Mouse (Mus musculus) G1E (cell line): ENCODE data around the gene Btbd2. TPM values are rescaled to one million over a fixed set of nuclear protein-coding genes. Genes with fewer than 3 reads are reported as not detected.

Source experiments
- ATAC-seq: 2 replicates; pipeline ENCODE4 v1.8.0; 2016; ENCODE audit warnings: mild to moderate bottlenecking; ENCODE audit not compliant: insufficient number of reproducible peaks, poor library complexity, low FRiP score, severe bottlenecking; ENCODE audit errors: extremely low read depth
- DNase-seq: peaks from one replicate; pipeline ENCODE4 v3.0.0; 2012; ENCODE audit warnings: low spot score
- H3K27me3 ChIP-seq: 2 replicates; pipeline ENCODE4 v1.6.1; 2012; ENCODE audit warnings: mild to moderate bottlenecking, low read length, inconsistent platforms; ENCODE audit not compliant: insufficient read depth
- H3K36me3 ChIP-seq: replicated peaks from 2 replicates; pipeline ENCODE3; 2012; ENCODE audit warnings: mild to moderate bottlenecking, inconsistent platforms
- H3K4me1 ChIP-seq: 2 replicates; pipeline ENCODE4 v1.6.1; 2012; ENCODE audit warnings: low read depth, low read length, inconsistent platforms, mixed read lengths; ENCODE audit not compliant: insufficient read depth
- H3K4me3 ChIP-seq: 2 replicates; pipeline ENCODE4 v1.5.1; 2012; ENCODE audit warnings: low read depth, mild to moderate bottlenecking, inconsistent platforms, low read length, moderate library complexity, mixed read lengths
- H3K9me3 ChIP-seq: replicated peaks from 2 replicates; pipeline ENCODE4 v1.6.1; 2012; ENCODE audit warnings: inconsistent platforms
- CTCF ChIP-seq: IDR thresholded peaks from 2 replicates; pipeline ENCODE4 v1.5.1; 2012; ENCODE audit warnings: low read depth, low read length, inconsistent platforms, mixed read lengths
- GATA1 ChIP-seq: IDR thresholded peaks from 2 replicates; pipeline ENCODE4 v1.6.1; 2012; ENCODE audit warnings: borderline replicate concordance, low read length, inconsistent platforms, mixed read lengths
- GATA2 ChIP-seq: IDR thresholded peaks from 2 replicates; pipeline ENCODE4 v1.6.1; 2012; ENCODE audit warnings: low read depth, low read length, inconsistent platforms, borderline replicate concordance
- POLR2AphosphoS5 ChIP-seq: IDR thresholded peaks from 2 replicates; pipeline ENCODE4 v1.6.1; 2012; ENCODE audit warnings: low read depth, low read length, inconsistent platforms; ENCODE audit not compliant: insufficient replicate concordance
- TAL1 ChIP-seq: conservative IDR thresholded peaks from 2 replicates; pipeline ENCODE4 v1.6.1; 2012; ENCODE audit warnings: low read depth, low read length, inconsistent platforms, mixed read lengths
- polyA plus RNA-seq: library from polyadenylated mRNA; stranded (reverse); fragments of >175 nt; gene quantifications from 2 replicates; pipeline ENCODE4 v1.2.3, GENCODE M21; 2012
- total RNA-seq, 2 experiments: library from RNA; stranded (forward) in 1 of 2; stranded (reverse) in 1 of 2; fragments of 200-1000 nt in 1 of 2; fragments of >200 nt in 1 of 2; fragmentation: Nextera tagmentation in 1 of 2; gene quantifications; 2 replicates each; pipeline ENCODE4 v1.2.3; 2014 to 2017

Gene Btbd2
- total RNA-seq (2014; fragmentation: Nextera tagmentation) (11.1 and 19.7 TPM in 2 replicates), total RNA-seq (2017) (17.9 and 19.2 TPM in 2 replicates), polyA plus RNA-seq (96.3 and 102 TPM in 2 replicates)

- Histone ChIP-seq H3K4me1 (peaks cover 65% of the 10 kb centered on the region), H3K9me3 (no peaks in the 10 kb centered on the region), H3K27me3 (no peaks in the 10 kb centered on the region), H3K4me3 (peak within 1 kb of the TSS; percentile 99), H3K36me3 (peaks cover 23% of the 10 kb centered on the region)
- no peak for ATAC-seq
- no peak for TF ChIP-seq GATA2
- no peak for TF ChIP-seq CTCF
- DNase-seq = no peak
Measured at GRCm38 (mm10) chr10:80656863-80657623, at the start of gene Btbd2. Btbd2 (minus strand) TSS chr10:80657071.

DNA sequence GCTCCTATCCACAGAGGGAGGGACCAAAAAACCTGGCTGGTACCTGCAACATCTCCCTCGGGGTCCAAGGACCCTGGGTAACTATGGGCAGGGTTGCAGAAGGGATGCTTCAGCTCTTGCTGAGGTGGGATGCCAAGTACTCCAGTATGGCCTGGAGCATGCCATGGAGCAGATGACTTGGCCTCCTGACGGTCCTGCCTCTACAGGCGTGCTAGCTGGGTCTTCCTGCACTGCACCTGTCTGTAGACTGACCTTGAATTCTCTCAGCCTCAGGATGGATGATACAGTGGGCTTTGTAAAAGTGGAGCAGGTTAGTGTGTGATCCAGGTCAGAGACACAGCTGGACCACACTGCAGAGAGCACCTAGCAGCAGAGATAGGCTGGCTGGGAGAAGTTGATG, 48.6 kb upstream of the Btbd2 start:
- Histone ChIP-seq H3K36me3 (peaks cover 71% of the 10 kb centered on the region), H3K27me3 (no peaks in the 10 kb centered on the region), H3K4me1 (peaks cover 46% of the 10 kb centered on the region), H3K4me3 (no peak overlapping the region), H3K9me3 (no peaks in the 10 kb centered on the region)
- ATAC-seq = no peak
- TF ChIP-seq POLR2AphosphoS5 (no peak), CTCF (no peak), TAL1 (no peak), GATA1 (no peak), GATA2 (no peak)
- DNase-seq = no peak

- Histone ChIP-seq H3K4me1 (peaks cover 50% of the 10 kb centered on the region), H3K36me3 (peaks cover 67% of the 10 kb centered on the region), H3K27me3 (no peaks in the 10 kb centered on the region), H3K4me3 (no peak overlapping the region), H3K9me3 (no peaks in the 10 kb centered on the region)
- DNase-seq = no peak
- ATAC-seq = no peak
- TF ChIP-seq GATA1 (no peak), TAL1 (no peak), GATA2 (no peak), CTCF (no peak), POLR2AphosphoS5 (no peak)
Measured at GRCm38 (mm10) chr10:80705033-80705432, 48.2 kb upstream of the Btbd2 start.

- Histone ChIP-seq H3K36me3 (peaks cover 66% of the 10 kb centered on the region), H3K4me1 (peaks cover 57% of the 10 kb centered on the region), H3K9me3 (no peaks in the 10 kb centered on the region), H3K4me3 (no peak overlapping the region), H3K27me3 (no peaks in the 10 kb centered on the region)
- DNase-seq = no peak
- no peak for ATAC-seq
- no peak for TF ChIP-seq TAL1
- TF ChIP-seq GATA2 = no peak
- TF ChIP-seq POLR2AphosphoS5 = no peak
- TF ChIP-seq GATA1 = no peak
- no peak for TF ChIP-seq CTCF
Measured at GRCm38 (mm10) chr10:80704418-80704817, 47.5 kb upstream of the Btbd2 start.

DNA sequence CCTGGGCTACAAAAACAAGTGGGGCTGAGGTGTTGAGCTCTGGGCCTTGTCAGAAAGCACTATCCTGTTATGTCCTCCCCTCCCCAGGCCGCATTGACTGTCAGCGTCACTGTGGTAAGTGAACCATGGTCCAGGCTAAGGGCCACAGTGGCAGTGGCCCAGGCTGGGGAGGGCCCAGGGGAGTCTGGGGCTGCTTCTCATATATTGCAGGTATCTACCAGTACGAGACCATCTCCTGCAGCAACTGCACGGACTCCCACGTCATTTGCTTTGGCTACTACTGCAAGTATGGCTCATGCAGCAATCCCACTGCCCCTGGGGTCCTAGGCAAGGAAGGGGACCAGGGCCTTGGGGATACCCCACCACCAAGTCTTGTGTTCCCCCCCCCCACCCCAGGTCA, 46.8 kb upstream of the Btbd2 start:
- Histone ChIP-seq H3K4me1 (peaks cover 64% of the 10 kb centered on the region), H3K4me3 (peak overlapping the region; percentile 75; the same call in 1 of the 2 replicates), H3K9me3 (no peaks in the 10 kb centered on the region), H3K27me3 (no peaks in the 10 kb centered on the region), H3K36me3 (peaks cover 65% of the 10 kb centered on the region)
- no peak for ATAC-seq
- TF ChIP-seq CTCF = no peak
- no peak for TF ChIP-seq TAL1
- no peak for TF ChIP-seq POLR2AphosphoS5
- TF ChIP-seq GATA1 = no peak
- TF ChIP-seq GATA2 = no peak
- no peak for DNase-seq

- H3K36me3 ChIP-seq = peaks cover 63% of the 10 kb centered on the region
- H3K27me3 ChIP-seq = no peaks in the 10 kb centered on the region
- peaks cover 72% of the 10 kb centered on the region for H3K4me1 ChIP-seq
- DNase-seq = peak; percentile 84
- H3K4me3 ChIP-seq = peak overlapping the region; percentile 75
- TF ChIP-seq CTCF (no peak), TAL1 (no peak), POLR2AphosphoS5 (no peak), GATA1 (no peak)
- no peaks in the 10 kb centered on the region for H3K9me3 ChIP-seq
- ATAC-seq = peak; percentile 35; the same call in 1 of the 2 replicates
Measured at GRCm38 (mm10) chr10:80702536-80703390, 45.9 kb upstream of the Btbd2 start.
